Comparison of ENCODE assay signal across 16 mouse cellular contexts in genomic region chr14:104430819-104431218, GRCm38 (mm10).
A peak's percentile ranks its signal among the peaks of the same experiment; 100 is the strongest.
DNase-seq lines count a peak whose midpoint lies in the region.
"Had no signal": no experiment of that assay in that cellular context is flagged by ENCODE, and none has a peak within 500 bp of the region (broad histone marks: within the 10 kb centered on the region; RNA-seq: fewer than 3 reads in every experiment).

No protein-coding gene starts in this region.

- peak; percentile 23 for DNase-seq in embryo, embryonic 11 days
- DNase-seq in embryo, embryonic 10 days (ENCODE audit: low spot score), result no peak
- DNase-seq in kidney, postnatal 10 days, result peak; percentile 27
- DNase-seq in kidney, adult 8-10 months, result no peak
- DNase-seq in 3T3-L1 (ENCODE audit: low read depth, low spot score) (peak; percentile 9), adipocyte (ENCODE audit: low spot score) (peak; percentile 17)
- no peak for DNase-seq in ovary, postnatal 36 days (ENCODE audit: low spot score)
- no peak for DNase-seq in thymus, postnatal 4 days
- DNase-seq: adrenal gland, postnatal 10 days; cerebellum, adult 9-10 months; gastrocnemius, adult 2 months; heart, postnatal 36 days; kidney, postnatal 25 days; liver, postnatal 0 days; midbrain, embryonic 14.5 days; right cerebral cortex, postnatal 25 days had no signal

Comparison
In these comparisons a context has a peak if more than half of its experiments do, and no peak if none do; other contexts are left out.
1. DNase-seq: peak in embryo, embryonic 11 days (single experiment), kidney, postnatal 10 days (single experiment), 3T3-L1 (single experiment) and adipocyte (single experiment); none in embryo, embryonic 10 days (single experiment), kidney, adult 8-10 months (0 of 2), ovary, postnatal 36 days (single experiment) and thymus, postnatal 4 days (single experiment).